Mouse (Mus musculus): ENCODE measurements around the gene Defb36. TPM values are rescaled to one million over a fixed set of nuclear protein-coding genes. Genes with fewer than 3 reads are reported as not detected.

Gene Defb36
- polyA plus RNA-seq, 1 experiment, result not detected

DNA sequence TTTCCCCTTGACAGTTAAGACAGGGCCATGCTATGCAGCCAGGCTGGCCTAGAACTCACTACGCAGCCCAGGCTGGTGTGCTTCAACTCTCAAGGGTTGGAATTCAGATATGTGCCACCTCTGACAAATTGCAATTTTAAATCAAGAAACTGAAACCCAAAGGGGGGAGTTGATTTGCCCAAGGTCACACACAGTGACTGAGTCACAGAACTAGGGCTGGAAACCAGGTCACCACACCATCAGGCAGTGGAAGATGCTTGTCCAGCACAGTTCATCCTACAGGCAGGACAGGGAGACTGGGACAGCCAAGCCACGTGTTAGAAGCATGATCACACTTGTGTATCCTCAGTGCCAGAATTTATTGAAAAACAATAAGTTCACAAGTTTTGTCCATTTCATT is 20.4 kb downstream of the Defb36 start:
- Histone ChIP-seq H3K27ac (ENCODE audit: control insufficient read depth, insufficient read depth, low read depth, low read length, poor library complexity) (no peak overlapping the region), H3K4me1 (ENCODE audit: control insufficient read depth, insufficient read depth, low read length) (no peaks in the 10 kb centered on the region; the same call in 1 of the 2 replicates), H3K4me3 (replicated peaks; ENCODE audit: control insufficient read depth, low read depth, low read length) (no peak overlapping the region)
- 77% methylated on average over 2 of the region's 2 CpGs for WGBS
- TF ChIP-seq POLR2A (IDR thresholded peaks at IDR 0.05; ENCODE audit: borderline replicate concordance, control insufficient read depth, low read depth, low read length), result no peak
- no peak for TF ChIP-seq CTCF (IDR thresholded peaks at IDR 0.05; ENCODE audit: control insufficient read depth, insufficient read depth, low read length)

DNA sequence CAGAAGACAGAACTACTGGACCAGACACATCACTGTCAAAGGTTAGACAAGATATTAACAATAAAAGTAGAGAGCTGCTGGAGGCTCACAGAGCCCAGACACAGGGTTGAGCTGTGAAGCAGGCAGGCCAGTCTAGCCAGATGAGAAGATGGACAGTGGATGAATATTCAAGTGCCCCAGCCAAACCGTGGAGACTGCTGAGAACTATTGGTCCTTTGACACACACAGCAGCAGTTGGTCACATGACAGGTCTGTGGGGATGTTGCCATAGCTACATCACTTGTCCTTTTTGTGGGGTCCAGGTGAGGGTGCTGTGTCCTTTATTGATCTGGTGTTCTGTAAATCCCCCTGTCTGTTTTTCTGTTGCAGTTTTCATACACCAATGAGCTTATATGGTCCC is 21.1 kb downstream of the Defb36 start:
- no peak for TF ChIP-seq POLR2A (IDR thresholded peaks at IDR 0.05; ENCODE audit: borderline replicate concordance, control insufficient read depth, low read depth, low read length)
- no peak for TF ChIP-seq CTCF (IDR thresholded peaks at IDR 0.05; ENCODE audit: control insufficient read depth, insufficient read depth, low read length)
- WGBS, result 15% methylated on average over 1 of the region's 1 CpGs
- H3K4me3 ChIP-seq (replicated peaks; ENCODE audit: control insufficient read depth, low read depth, low read length), result no peak overlapping the region
- no peaks in the 10 kb centered on the region; the same call in 1 of the 2 replicates for H3K4me1 ChIP-seq (ENCODE audit: control insufficient read depth, insufficient read depth, low read length)
- H3K27ac ChIP-seq (ENCODE audit: control insufficient read depth, insufficient read depth, low read depth, low read length, poor library complexity), result no peak overlapping the region

DNA sequence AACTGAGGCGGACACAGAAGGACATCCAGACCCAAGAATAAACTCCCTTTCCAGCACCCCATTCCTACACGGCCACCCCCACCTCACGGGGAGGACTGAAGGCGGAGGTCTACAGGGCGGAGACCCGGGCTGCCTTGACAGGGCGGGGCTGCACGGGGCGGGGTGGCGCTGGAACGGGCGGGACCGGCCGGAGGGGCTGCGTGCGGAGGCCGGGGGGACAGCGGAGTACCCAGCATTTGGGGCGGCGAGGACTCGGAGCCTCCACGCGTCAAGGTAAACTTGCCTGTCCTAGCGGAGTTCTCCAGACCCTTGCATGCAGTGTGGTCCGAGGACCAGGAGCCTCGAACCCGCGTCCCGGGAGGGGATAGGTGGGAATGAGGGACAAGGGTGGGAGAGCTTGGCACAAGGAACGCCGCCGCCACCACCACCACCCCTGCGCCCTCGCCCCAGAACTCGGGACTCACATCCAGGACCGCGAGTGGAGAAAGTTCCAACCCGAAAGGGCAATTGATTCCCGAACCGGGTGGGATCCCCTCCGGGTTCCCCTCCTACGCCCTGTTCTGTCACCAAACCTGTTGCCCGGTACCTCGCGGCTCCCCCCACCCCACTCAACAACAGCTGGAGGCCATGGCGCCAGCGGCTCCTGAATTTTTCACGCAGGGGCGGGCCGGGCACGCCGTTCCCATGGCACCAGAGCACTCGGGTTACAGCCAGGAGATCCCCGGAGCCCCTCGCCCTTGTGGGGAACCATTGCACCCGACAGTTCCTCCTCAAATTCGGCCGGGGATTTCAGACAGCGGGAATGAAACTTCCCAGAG is 22.9 kb downstream of the Defb36 start, which contains the start of gene Rem1:
TSS of gene Rem1 (plus strand) at position 178 of the 818 bp plus-strand sequence.
- no peak within 1 kb of the TSS for H3K27ac ChIP-seq (ENCODE audit: control insufficient read depth, insufficient read depth, low read depth, low read length, poor library complexity)
- 3% methylated on average over 59 of the region's 59 CpGs for WGBS
- peak within 1 kb of the TSS; percentile 34 for H3K4me3 ChIP-seq (replicated peaks; ENCODE audit: control insufficient read depth, low read depth, low read length)

DNA sequence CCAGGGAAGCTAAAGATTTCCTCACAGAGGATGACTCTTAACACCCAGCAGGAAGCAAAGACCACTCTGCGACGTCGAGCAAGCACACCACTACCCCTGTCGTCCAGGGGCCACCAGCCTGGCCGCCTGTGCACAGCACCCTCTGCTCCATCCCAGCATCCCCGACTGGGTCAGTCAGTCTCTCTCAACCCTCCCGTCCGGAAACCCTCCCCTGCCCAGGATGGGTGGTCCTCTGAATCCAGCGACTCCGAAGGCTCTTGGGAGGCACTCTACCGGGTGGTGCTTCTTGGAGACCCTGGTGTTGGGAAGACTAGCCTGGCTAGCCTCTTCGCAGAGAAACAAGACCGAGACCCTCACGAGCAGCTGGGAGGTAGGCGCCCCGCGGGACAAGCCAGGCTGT is 23.9 kb downstream of the Defb36 start:
- H3K27ac ChIP-seq (ENCODE audit: control insufficient read depth, insufficient read depth, low read depth, low read length, poor library complexity), result no peak overlapping the region; the same call in 1 of the 2 replicates
- 69% methylated on average over 17 of the region's 17 CpGs for WGBS
- H3K4me1 ChIP-seq (ENCODE audit: control insufficient read depth, insufficient read depth, low read length), result no peaks in the 10 kb centered on the region
- H3K4me3 ChIP-seq (replicated peaks; ENCODE audit: control insufficient read depth, low read depth, low read length), result no peak overlapping the region
- no peak for TF ChIP-seq CTCF (IDR thresholded peaks at IDR 0.05; ENCODE audit: control insufficient read depth, insufficient read depth, low read length)
- no peak for TF ChIP-seq POLR2A (IDR thresholded peaks at IDR 0.05; ENCODE audit: borderline replicate concordance, control insufficient read depth, low read depth, low read length)

More for the DNA sequence above, 22.9 kb downstream of the Defb36 start, which contains the start of gene Rem1:
- TF ChIP-seq CTCF (IDR thresholded peaks at IDR 0.05; ENCODE audit: control insufficient read depth, insufficient read depth, low read length) (no peak), POLR2A (IDR thresholded peaks at IDR 0.05; ENCODE audit: borderline replicate concordance, control insufficient read depth, low read depth, low read length) (no peak)
- H3K4me1 ChIP-seq (ENCODE audit: control insufficient read depth, insufficient read depth, low read length), result no peaks in the 10 kb centered on the region

DNA sequence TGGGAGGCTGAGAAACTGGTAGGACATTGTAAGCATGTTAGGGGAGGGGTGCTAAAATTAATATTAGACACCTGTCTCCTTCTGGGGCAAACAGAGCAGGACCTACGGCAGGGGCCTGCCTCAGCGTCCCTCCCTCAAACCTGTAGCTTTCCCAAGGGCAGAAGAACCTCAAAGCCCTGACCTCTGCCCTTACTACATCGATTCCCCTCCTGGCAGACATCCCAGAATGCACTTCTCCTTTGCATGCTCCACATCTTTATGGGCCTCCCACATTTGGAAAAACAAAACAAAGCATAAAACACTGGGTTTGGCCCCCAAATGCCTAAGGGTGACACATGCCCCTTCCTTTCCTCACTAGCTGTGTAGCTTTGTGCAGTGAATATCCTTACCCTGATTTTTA is 25.1 kb downstream of the Defb36 start:
- H3K27ac ChIP-seq (ENCODE audit: control insufficient read depth, insufficient read depth, low read depth, low read length, poor library complexity), result no peak overlapping the region
- WGBS, result 44% methylated on average over 3 of the region's 3 CpGs
- TF ChIP-seq POLR2A (IDR thresholded peaks at IDR 0.05; ENCODE audit: borderline replicate concordance, control insufficient read depth, low read depth, low read length) (no peak), CTCF (IDR thresholded peaks at IDR 0.05; ENCODE audit: control insufficient read depth, insufficient read depth, low read length) (no peak)
- no peak overlapping the region for H3K4me3 ChIP-seq (replicated peaks; ENCODE audit: control insufficient read depth, low read depth, low read length)
- H3K4me1 ChIP-seq (ENCODE audit: control insufficient read depth, insufficient read depth, low read length), result no peaks in the 10 kb centered on the region

DNA sequence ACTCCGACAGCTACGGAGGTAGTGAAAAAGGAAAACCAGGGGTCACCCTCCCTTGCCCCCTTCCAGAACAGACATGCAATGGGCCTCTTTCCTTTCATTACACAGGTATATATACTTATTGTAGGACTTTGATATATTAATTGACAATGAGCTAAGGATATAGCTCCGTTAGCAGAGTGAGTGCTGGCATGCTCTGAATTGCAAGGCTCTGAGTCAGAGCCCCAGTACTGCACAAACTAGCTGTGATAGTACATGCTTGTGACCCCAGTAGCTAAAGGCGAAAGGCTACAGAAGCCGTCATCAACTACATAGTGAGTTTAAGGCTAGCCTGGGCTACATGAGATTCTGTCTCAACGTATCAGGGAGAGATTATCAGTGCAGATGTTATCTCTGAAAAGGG is 25.8 kb downstream of the Defb36 start:
- WGBS, result 88% methylated on average over 6 of the region's 6 CpGs
- no peak overlapping the region for H3K27ac ChIP-seq (ENCODE audit: control insufficient read depth, insufficient read depth, low read depth, low read length, poor library complexity)
- TF ChIP-seq CTCF (IDR thresholded peaks at IDR 0.05; ENCODE audit: control insufficient read depth, insufficient read depth, low read length) (no peak), POLR2A (IDR thresholded peaks at IDR 0.05; ENCODE audit: borderline replicate concordance, control insufficient read depth, low read depth, low read length) (no peak)

DNA sequence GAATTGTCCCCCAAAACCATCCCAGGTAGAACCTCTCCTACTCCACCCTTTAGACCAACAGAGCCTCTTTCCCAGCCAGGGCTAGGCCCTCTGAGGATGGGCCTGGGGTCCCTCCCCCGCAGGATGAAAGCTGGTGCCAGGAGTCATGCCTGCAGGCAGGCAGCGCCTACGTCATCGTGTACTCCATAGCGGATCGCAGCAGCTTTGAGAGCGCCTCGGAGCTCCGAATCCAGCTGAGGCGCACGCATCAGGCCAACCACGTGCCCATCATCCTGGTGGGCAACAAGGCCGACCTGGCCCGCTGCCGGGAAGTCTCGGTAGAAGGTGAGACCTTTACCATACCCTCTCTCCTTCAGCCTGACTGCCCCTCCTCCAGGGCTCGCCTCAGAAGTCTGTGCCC is 29.2 kb downstream of the Defb36 start:
- H3K4me1 ChIP-seq (ENCODE audit: control insufficient read depth, insufficient read depth, low read length), result no peaks in the 10 kb centered on the region
- WGBS, result 62% methylated on average over 17 of the region's 17 CpGs
- TF ChIP-seq CTCF (IDR thresholded peaks at IDR 0.05; ENCODE audit: control insufficient read depth, insufficient read depth, low read length) (no peak), POLR2A (IDR thresholded peaks at IDR 0.05; ENCODE audit: borderline replicate concordance, control insufficient read depth, low read depth, low read length) (no peak)
- H3K27ac ChIP-seq (ENCODE audit: control insufficient read depth, insufficient read depth, low read depth, low read length, poor library complexity), result no peak overlapping the region
- H3K4me3 ChIP-seq (replicated peaks; ENCODE audit: control insufficient read depth, low read depth, low read length), result no peak overlapping the region

More for the DNA sequence above, 25.8 kb downstream of the Defb36 start:
- Histone ChIP-seq H3K4me1 (ENCODE audit: control insufficient read depth, insufficient read depth, low read length) (no peaks in the 10 kb centered on the region), H3K4me3 (replicated peaks; ENCODE audit: control insufficient read depth, low read depth, low read length) (no peak overlapping the region)

DNA sequence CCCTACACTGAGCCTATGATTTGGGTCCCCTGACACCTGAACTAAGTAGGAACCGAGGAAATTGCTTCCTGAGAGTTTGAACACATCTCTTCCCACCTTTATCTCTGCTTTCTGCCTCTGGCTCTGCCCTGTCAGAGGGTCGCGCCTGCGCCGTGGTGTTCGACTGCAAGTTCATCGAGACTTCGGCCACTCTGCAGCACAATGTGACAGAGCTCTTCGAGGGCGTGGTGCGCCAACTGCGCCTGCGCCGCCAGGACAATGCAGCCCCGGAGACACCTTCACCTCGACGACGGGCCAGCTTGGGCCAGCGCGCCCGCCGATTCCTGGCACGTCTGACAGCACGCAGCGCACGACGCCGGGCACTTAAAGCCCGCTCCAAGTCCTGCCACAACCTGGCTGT is 30.2 kb downstream of the Defb36 start:
- 82% methylated on average over 29 of the region's 29 CpGs for WGBS
- Histone ChIP-seq H3K27ac (ENCODE audit: control insufficient read depth, insufficient read depth, low read depth, low read length, poor library complexity) (no peak overlapping the region), H3K4me1 (ENCODE audit: control insufficient read depth, insufficient read depth, low read length) (no peaks in the 10 kb centered on the region; the same call in 1 of the 2 replicates), H3K4me3 (replicated peaks; ENCODE audit: control insufficient read depth, low read depth, low read length) (no peak overlapping the region)
- TF ChIP-seq POLR2A (IDR thresholded peaks at IDR 0.05; ENCODE audit: borderline replicate concordance, control insufficient read depth, low read depth, low read length) (no peak), CTCF (IDR thresholded peaks at IDR 0.05; ENCODE audit: control insufficient read depth, insufficient read depth, low read length) (no peak)
